Mouse (Mus musculus) limb, embryonic 11.5 days (tissue): ENCODE data around the gene Tmem82. TPM values are rescaled to one million over a fixed set of nuclear protein-coding genes. Genes with fewer than 3 reads are reported as not detected.

Source experiments
- ATAC-seq: fragments of 200-750 bp; cut with Nextera tagmentation; 2 replicates; pipeline ENCODE4 v1.8.0; 2017; ENCODE audit warnings: low read depth; ENCODE audit not compliant: insufficient number of reproducible peaks, low FRiP score, low TSS enrichment
- DNase-seq: peaks from one replicate; pipeline ENCODE4 v3.0.0-alpha.2; 2015; ENCODE audit warnings: low spot score
- H3K27ac ChIP-seq: fragments of 300-500 bp; sonication (generic); replicated peaks from 2 replicates; pipeline ENCODE4 v1.5.1; 2014; ENCODE audit warnings: low read depth, mild to moderate bottlenecking, low read length
- H3K27me3 ChIP-seq: fragments of 300-500 bp; sonication (generic); 2 replicates; pipeline ENCODE4 v1.6.1; 2014; ENCODE audit warnings: mild to moderate bottlenecking, low read length, mixed read lengths; ENCODE audit not compliant: control insufficient read depth, insufficient read depth
- H3K36me3 ChIP-seq: fragments of 300-500 bp; sonication (generic); 2 replicates; pipeline ENCODE4 v1.6.1; 2014; ENCODE audit warnings: mild to moderate bottlenecking, low read length, moderate library complexity, mixed read lengths; ENCODE audit not compliant: control insufficient read depth, insufficient read depth
- H3K4me1 ChIP-seq: fragments of 300-500 bp; sonication (generic); 2 replicates; pipeline ENCODE4 v1.6.1; 2014; ENCODE audit warnings: low read length, mixed read lengths; ENCODE audit not compliant: control insufficient read depth, insufficient read depth
- H3K4me2 ChIP-seq: fragments of 300-500 bp; sonication (generic); 2 replicates; pipeline ENCODE4 v1.6.1; 2014; ENCODE audit warnings: low read depth, mild to moderate bottlenecking, moderate library complexity; ENCODE audit not compliant: severe bottlenecking
- H3K4me3 ChIP-seq: fragments of 300-500 bp; sonication (generic); 2 replicates; pipeline ENCODE4 v1.5.1; 2014; ENCODE audit warnings: low read depth, low read length
- H3K9ac ChIP-seq: fragments of 300-500 bp; sonication (generic); 2 replicates; pipeline ENCODE4 v1.6.1; 2014; ENCODE audit warnings: mild to moderate bottlenecking, low read length
- H3K9me3 ChIP-seq: fragments of 300-500 bp; sonication (generic); 2 replicates; pipeline ENCODE4 v1.6.1; 2016; ENCODE audit warnings: low read length; ENCODE audit not compliant: control insufficient read depth
- WGBS: fragments of 180-500 bp; shearing (Covaris S2); extraction: QIAGEN DNeasy Blood & Tissue Kit; methylation state at CpG from one replicate; pipeline ENCODE4 v1.1.7; 2014; 5-methylcytosine and 5-hydroxymethylcytosine counted together
- polyA plus RNA-seq: library from polyadenylated mRNA; unstranded; fragments of >200 nt; fragmentation: Nextera tagmentation; extraction: Ambion mirVana; gene quantifications from 2 replicates; pipeline ENCODE4 v1.2.1, GENCODE M21; 2014

Tmem82 gene
- polyA plus RNA-seq, 1 experiment from 2014 or later: 0.60 TPM

DNA sequence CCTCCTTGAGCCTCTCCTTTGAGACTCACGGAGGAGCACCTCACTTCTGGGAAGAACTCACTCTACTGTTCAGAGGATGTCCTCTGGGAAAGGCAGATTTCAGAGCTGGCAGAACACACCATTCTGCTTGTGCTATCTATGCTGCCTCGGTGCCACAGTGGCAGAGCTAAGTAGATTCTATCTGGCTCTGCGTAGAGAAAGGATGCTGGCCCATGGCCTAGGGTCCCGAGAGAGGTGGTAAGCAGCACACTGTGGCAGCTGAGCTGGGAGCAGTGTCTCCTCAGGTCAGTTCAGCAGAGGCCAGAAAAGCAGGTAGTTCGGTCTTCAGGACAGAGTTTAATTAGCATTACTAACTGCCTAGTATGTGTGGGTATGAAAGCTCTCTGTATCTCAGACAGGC is 29.8 kb upstream of the Tmem82 start:
- no peak overlapping the region for H3K4me3 ChIP-seq
- no peak for DNase-seq
- no peak overlapping the region for H3K4me2 ChIP-seq
- H3K9ac ChIP-seq: no peak overlapping the region
- 93% methylated on average over 5 of the region's 5 CpGs for WGBS
- ATAC-seq: no peak
- H3K9me3 ChIP-seq: no peaks in the 10 kb centered on the region
- H3K27ac ChIP-seq: no peak overlapping the region
- H3K27me3 ChIP-seq: no peaks in the 10 kb centered on the region
- peaks cover 4% of the 10 kb centered on the region; the same call in 1 of the 2 replicates for H3K36me3 ChIP-seq
- H3K4me1 ChIP-seq: no peaks in the 10 kb centered on the region

DNA sequence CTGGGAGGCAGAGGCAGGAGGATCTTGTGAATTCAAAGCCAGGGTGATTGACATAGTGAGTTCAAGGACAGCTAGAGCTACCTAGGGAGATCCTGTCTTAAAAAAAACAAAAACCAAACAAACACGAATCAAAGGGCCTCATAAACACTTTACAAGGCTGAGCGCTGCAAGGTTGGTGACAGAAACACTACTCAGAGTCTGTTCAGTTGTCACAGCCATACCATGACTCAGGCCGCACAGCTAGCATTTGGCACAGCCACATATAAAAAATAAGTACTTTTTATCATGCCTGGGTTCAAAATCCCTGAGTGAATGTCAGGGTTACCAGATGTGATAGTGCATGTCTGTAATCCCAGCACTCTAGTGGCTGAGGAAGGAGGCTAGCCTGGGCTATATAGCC is 28.8 kb upstream of the Tmem82 start:
- Histone ChIP-seq H3K27me3 (no peaks in the 10 kb centered on the region), H3K9ac (no peak overlapping the region), H3K4me3 (no peak overlapping the region), H3K27ac (no peak overlapping the region), H3K36me3 (peaks cover 5% of the 10 kb centered on the region; the same call in 1 of the 2 replicates), H3K4me1 (no peaks in the 10 kb centered on the region), H3K4me2 (no peak overlapping the region), H3K9me3 (no peaks in the 10 kb centered on the region)
- 81% methylated on average over 3 of the region's 3 CpGs for WGBS
- no peak for DNase-seq
- ATAC-seq: no peak

DNA sequence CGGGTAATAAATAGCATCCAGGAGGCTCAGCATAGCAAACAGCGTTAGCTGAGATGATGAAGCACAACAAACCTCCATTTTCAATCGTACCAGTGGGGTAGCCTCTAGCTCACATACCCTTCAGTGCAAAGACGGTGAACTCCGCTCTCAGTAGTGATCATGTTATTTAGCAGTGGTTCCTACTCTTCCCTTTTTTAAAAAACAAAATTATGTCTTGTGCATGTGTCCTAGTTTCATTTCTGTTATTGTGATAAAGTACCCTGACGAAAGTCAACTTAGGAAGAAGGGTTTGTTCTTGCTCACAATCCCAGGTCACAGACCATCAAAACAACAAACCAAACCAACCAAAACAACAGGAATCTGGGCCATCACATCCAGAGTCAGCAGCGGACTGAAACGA is 27.6 kb upstream of the Tmem82 start:
- Histone ChIP-seq H3K27me3 (no peaks in the 10 kb centered on the region), H3K4me1 (no peaks in the 10 kb centered on the region), H3K9me3 (no peaks in the 10 kb centered on the region), H3K27ac (no peak overlapping the region), H3K4me2 (no peak overlapping the region), H3K4me3 (no peak overlapping the region), H3K9ac (no peak overlapping the region), H3K36me3 (peaks cover 10% of the 10 kb centered on the region)
- DNase-seq (no peak), ATAC-seq (no peak)
- 93% methylated on average over 8 of the region's 8 CpGs for WGBS

DNA sequence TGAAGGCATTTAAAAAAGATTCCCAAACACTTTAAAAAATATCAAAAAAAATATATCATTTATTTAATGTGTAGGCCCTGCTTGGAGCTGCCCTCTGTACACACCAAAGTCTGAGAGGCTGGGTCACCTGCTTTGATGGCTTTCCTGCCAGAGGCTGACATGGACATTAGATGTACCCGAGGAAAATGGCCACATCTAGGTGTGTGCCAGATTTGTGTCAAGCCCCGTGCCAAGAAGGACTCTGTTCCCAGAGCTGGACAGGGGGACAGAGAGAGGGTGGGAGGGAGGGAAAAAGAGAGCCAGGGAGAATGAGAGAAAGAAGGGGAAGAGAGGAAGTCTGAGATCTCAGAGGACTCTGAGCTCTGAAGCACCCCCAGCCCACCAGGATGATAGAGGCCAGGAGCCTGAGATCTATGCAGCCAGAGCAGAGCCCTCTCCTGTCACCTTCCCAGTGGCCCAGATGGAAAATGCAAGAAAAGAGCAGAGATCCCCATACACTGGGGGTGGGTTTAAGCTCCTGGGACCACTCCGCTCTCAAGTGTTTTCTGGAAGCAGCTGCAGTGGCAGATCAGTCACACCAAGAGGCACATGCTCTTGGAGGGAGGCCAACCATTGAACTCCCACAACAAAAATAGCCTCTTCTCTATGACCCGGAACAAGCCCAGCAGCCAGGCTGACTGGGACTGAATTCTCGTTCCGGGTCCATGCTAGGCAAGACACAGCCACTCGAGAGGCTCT is 24.9 kb upstream of the Tmem82 start:
- Histone ChIP-seq H3K9ac (no peak overlapping the region), H3K4me2 (no peak overlapping the region), H3K4me1 (no peaks in the 10 kb centered on the region), H3K27ac (no peak overlapping the region), H3K9me3 (no peaks in the 10 kb centered on the region), H3K27me3 (no peaks in the 10 kb centered on the region), H3K36me3 (peaks cover 13% of the 10 kb centered on the region), H3K4me3 (no peak overlapping the region)
- DNase-seq (no peak), ATAC-seq (no peak)
- WGBS: 90% methylated on average over 7 of the region's 7 CpGs

DNA sequence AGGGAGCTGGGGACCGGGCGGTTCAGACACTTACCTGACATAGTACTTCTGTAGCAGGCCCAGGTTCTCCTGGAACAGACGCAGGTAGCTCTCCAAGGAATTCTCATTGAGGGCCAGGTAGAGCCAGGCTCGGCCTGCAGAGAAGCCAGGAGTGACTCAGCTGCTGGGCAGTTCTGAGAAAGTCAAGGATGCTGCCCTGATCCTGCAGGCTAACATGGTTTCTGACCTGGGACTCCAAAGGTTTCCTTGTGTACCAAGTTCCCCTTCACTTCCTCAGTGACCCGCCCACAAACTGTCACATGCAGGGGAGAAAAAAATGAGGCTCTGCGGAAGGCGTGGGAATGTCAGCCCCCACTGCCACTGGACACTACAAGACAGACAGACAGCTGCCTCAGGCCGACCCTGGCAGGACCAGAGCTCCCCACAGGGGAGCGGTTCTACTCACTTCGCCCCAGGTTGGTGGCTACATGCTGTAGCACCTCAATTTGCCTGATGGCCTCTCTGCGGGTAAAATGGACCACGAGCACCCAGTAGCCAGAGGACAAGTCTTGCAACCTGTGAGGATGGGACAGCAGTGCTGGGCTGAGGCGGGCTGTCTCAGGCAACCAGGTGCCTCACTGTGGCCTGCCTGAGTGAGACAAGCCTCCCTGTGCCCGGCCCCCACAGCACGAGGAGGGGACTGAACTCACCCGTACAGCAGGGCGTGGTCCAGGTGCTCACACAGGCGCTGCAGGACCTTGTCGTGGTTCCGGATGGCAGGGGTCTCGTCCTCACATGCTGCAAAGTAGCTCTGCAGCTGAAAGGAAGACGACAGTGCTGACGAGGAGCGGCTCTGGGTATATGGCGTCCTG is 23.8 kb upstream of the Tmem82 start:
- H3K27ac ChIP-seq: no peak overlapping the region
- ATAC-seq: no peak

DNA sequence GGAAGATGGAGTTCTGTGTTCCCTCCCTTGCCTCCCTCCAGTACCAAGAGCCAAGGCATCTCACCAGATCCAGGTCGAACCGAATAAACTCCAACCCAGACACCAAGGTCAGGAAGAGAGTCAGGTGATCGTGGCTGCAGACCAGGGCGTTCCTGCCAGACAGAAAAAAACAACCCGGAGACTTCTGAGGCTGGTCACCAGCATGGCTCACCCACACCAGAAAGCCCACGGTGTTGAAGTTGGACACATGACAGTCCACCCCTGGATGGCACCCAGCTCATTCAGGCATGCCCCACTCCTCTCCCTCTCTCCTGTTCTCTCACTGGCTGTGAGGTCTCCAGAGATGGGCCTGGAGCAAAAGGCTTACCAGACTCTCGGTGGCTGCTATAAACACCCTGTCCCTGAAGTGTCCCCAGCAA is 22.9 kb upstream of the Tmem82 start:
- Histone ChIP-seq H3K27ac (no peak overlapping the region), H3K4me2 (no peak overlapping the region), H3K9ac (no peak overlapping the region), H3K4me1 (no peaks in the 10 kb centered on the region), H3K27me3 (no peaks in the 10 kb centered on the region), H3K36me3 (peaks cover 13% of the 10 kb centered on the region), H3K4me3 (no peak overlapping the region), H3K9me3 (no peaks in the 10 kb centered on the region)
- no peak for DNase-seq
- 90% methylated on average over 7 of the region's 7 CpGs for WGBS
- no peak for ATAC-seq

More for the DNA sequence above, 23.8 kb upstream of the Tmem82 start:
- Histone ChIP-seq H3K27me3 (no peaks in the 10 kb centered on the region), H3K4me3 (no peak overlapping the region), H3K9me3 (no peaks in the 10 kb centered on the region), H3K36me3 (peaks cover 13% of the 10 kb centered on the region), H3K4me2 (no peak overlapping the region), H3K9ac (no peak overlapping the region), H3K4me1 (no peaks in the 10 kb centered on the region)
- no peak for DNase-seq
- WGBS: 91% methylated on average over 25 of the region's 25 CpGs

DNA sequence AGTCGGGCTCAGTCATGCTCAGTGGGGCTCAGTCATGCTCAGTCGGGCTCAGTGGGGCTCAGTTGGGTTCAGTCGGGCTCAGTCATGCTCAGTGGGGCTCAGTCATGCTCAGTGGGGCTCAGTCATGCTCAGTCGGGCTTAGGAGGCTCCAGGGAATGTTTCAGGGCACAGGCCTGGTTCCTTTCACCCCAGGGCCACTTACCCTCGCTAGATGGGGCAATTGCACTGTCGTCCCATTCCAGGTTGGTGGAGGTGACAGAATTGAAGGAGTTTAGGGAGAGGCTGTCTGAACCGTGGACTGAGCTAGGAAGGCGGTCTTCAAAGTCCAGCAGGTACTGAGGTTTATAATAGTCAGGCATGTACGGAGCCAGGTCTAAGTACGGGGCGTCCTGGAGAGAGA is 21.0 kb upstream of the Tmem82 start:
- Histone ChIP-seq H3K9ac (no peak overlapping the region), H3K4me1 (no peaks in the 10 kb centered on the region), H3K27ac (no peak overlapping the region), H3K36me3 (peaks cover 13% of the 10 kb centered on the region), H3K4me3 (no peak overlapping the region), H3K9me3 (no peaks in the 10 kb centered on the region), H3K4me2 (no peak overlapping the region), H3K27me3 (no peaks in the 10 kb centered on the region)
- 82% methylated on average over 11 of the region's 11 CpGs for WGBS
- DNase-seq (no peak), ATAC-seq (no peak)

DNA sequence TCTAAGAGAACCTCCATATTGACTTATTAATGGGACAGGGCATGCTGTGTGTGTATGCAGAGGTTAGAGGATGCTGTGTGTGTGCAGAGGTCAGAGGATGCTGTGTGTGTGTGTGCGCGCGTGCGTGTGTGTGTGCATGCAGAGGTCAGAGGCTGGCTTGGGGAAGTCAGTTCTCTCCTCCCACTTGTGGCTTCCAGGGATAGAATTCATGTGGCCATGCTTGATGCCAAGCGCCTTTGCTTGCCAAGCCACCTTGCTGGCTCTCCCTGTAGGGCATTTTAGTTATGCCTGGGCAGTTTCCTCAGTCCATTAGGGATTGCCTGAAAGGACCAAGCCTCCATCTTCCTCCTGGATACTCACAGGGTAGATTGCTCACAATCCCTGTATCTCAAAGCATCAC is 18.3 kb upstream of the Tmem82 start:
- Histone ChIP-seq H3K9ac (no peak overlapping the region), H3K9me3 (no peaks in the 10 kb centered on the region), H3K4me3 (no peak overlapping the region), H3K27ac (no peak overlapping the region), H3K4me2 (no peak overlapping the region), H3K27me3 (no peaks in the 10 kb centered on the region), H3K36me3 (peaks cover 24% of the 10 kb centered on the region), H3K4me1 (no peaks in the 10 kb centered on the region)
- DNase-seq (no peak), ATAC-seq (no peak)
- 92% methylated on average over 5 of the region's 5 CpGs for WGBS
